Mouse (Mus musculus): ENCODE results near the gene Tbc1d4. TPM values are rescaled to one million over a fixed set of nuclear protein-coding genes. Genes with fewer than 3 reads are reported as not detected.

The Tbc1d4 gene
- total and polyA plus RNA-seq, 2 experiments from 2014 or later = 5.7 to 21.0 TPM

- Histone ChIP-seq H3K27me3 (ENCODE audit: insufficient read depth, low read length) (no peaks in the 10 kb centered on the region), H3K9me3 (ENCODE audit: low read length) (no peaks in the 10 kb centered on the region), H3K27ac (ENCODE audit: low read depth, low read length) (no peak overlapping the region), H3K4me1 (ENCODE audit: insufficient read depth, low read length) (no peaks in the 10 kb centered on the region), H3K9ac (replicated peaks; ENCODE audit: low read length, poor library complexity, severe bottlenecking) (no peak overlapping the region), H3K36me3 (ENCODE audit: insufficient read depth, low read length) (no peaks in the 10 kb centered on the region), H3K4me3 (ENCODE audit: low read depth, low read length) (no peak overlapping the region), H3K4me2 (ENCODE audit: low read depth, low read length, poor library complexity, severe bottlenecking) (no peak overlapping the region)
- WGBS = 62% methylated on average over 7 of the region's 7 CpGs
- TF ChIP-seq CTCF (IDR thresholded peaks at IDR 0.05) = no peak
- DNase-seq (ENCODE audit: low spot score) (no peak), ATAC-seq (ENCODE audit: low FRiP score) (no peak)
These were observed 76.8 kb downstream of the Tbc1d4 start for GRCm38 (mm10) chr14:101532090-101532695.

- Histone ChIP-seq H3K36me3 (ENCODE audit: insufficient read depth, low read length) (no peaks in the 10 kb centered on the region), H3K4me2 (ENCODE audit: low read depth, low read length, poor library complexity, severe bottlenecking) (no peak overlapping the region), H3K4me1 (ENCODE audit: insufficient read depth, low read length) (no peaks in the 10 kb centered on the region), H3K4me3 (ENCODE audit: low read depth, low read length) (no peak overlapping the region), H3K9ac (replicated peaks; ENCODE audit: low read length, poor library complexity, severe bottlenecking) (no peak overlapping the region), H3K27me3 (ENCODE audit: insufficient read depth, low read length) (no peaks in the 10 kb centered on the region), H3K27ac (ENCODE audit: low read depth, low read length) (no peak overlapping the region), H3K9me3 (ENCODE audit: low read length) (no peaks in the 10 kb centered on the region)
- ATAC-seq (ENCODE audit: low FRiP score) = no peak
- no peak for DNase-seq (ENCODE audit: low spot score)
- TF ChIP-seq CTCF (IDR thresholded peaks at IDR 0.05) = no peak
- WGBS = 35% methylated on average over 2 of the region's 2 CpGs
These were observed 78.5 kb downstream of the Tbc1d4 start for GRCm38 (mm10) chr14:101530455-101530854.

- 91% methylated on average over 6 of the region's 6 CpGs for WGBS
These were observed 79.8 kb downstream of the Tbc1d4 start for GRCm38 (mm10) chr14:101529194-101529593.

GRCm38 (mm10) chr14:101527420-101527996 is 81.5 kb downstream of the Tbc1d4 start:
- Histone ChIP-seq H3K9ac (replicated peaks; ENCODE audit: low read length, poor library complexity, severe bottlenecking) (no peak overlapping the region), H3K9me3 (ENCODE audit: low read length) (no peaks in the 10 kb centered on the region), H3K27ac (ENCODE audit: low read depth, low read length) (no peak overlapping the region), H3K4me2 (ENCODE audit: low read depth, low read length, poor library complexity, severe bottlenecking) (no peak overlapping the region), H3K36me3 (ENCODE audit: insufficient read depth, low read length) (no peaks in the 10 kb centered on the region), H3K27me3 (ENCODE audit: insufficient read depth, low read length) (no peaks in the 10 kb centered on the region), H3K4me1 (ENCODE audit: insufficient read depth, low read length) (no peaks in the 10 kb centered on the region), H3K4me3 (ENCODE audit: low read depth, low read length) (no peak overlapping the region)
- 48% methylated on average over 11 of the region's 11 CpGs for WGBS
- ATAC-seq (ENCODE audit: low FRiP score) (no peak), DNase-seq (ENCODE audit: low spot score) (no peak)
- no peak for TF ChIP-seq CTCF (IDR thresholded peaks at IDR 0.05)

More at GRCm38 (mm10) chr14:101529194-101529593, 79.8 kb downstream of the Tbc1d4 start:
- no peaks in the 10 kb centered on the region for H3K27me3 ChIP-seq (ENCODE audit: insufficient read depth, low read length)
- H3K4me3 ChIP-seq (ENCODE audit: low read depth, low read length) = no peak overlapping the region
- ATAC-seq (ENCODE audit: low FRiP score) = no peak
- H3K36me3 ChIP-seq (ENCODE audit: insufficient read depth, low read length) = no peaks in the 10 kb centered on the region
- no peak for DNase-seq (ENCODE audit: low spot score)
- no peaks in the 10 kb centered on the region for H3K9me3 ChIP-seq (ENCODE audit: low read length)
- H3K9ac ChIP-seq (replicated peaks; ENCODE audit: low read length, poor library complexity, severe bottlenecking) = no peak overlapping the region
- no peak overlapping the region for H3K27ac ChIP-seq (ENCODE audit: low read depth, low read length)
- no peak overlapping the region for H3K4me2 ChIP-seq (ENCODE audit: low read depth, low read length, poor library complexity, severe bottlenecking)
- no peaks in the 10 kb centered on the region for H3K4me1 ChIP-seq (ENCODE audit: insufficient read depth, low read length)
- no peak for TF ChIP-seq CTCF (IDR thresholded peaks at IDR 0.05)

- no peaks in the 10 kb centered on the region for H3K36me3 ChIP-seq (ENCODE audit: insufficient read depth, low read length)
- WGBS = 70% methylated on average over 1 of the region's 1 CpGs
- no peak for TF ChIP-seq CTCF (IDR thresholded peaks at IDR 0.05)
- no peaks in the 10 kb centered on the region for H3K9me3 ChIP-seq (ENCODE audit: low read length)
- H3K27me3 ChIP-seq (ENCODE audit: insufficient read depth, low read length) = no peaks in the 10 kb centered on the region
- no peak for DNase-seq (ENCODE audit: low spot score)
- ATAC-seq (ENCODE audit: low FRiP score) = no peak
- H3K4me2 ChIP-seq (ENCODE audit: low read depth, low read length, poor library complexity, severe bottlenecking) = no peak overlapping the region
- no peaks in the 10 kb centered on the region for H3K4me1 ChIP-seq (ENCODE audit: insufficient read depth, low read length)
- H3K9ac ChIP-seq (replicated peaks; ENCODE audit: low read length, poor library complexity, severe bottlenecking) = no peak overlapping the region
- no peak overlapping the region for H3K4me3 ChIP-seq (ENCODE audit: low read depth, low read length)
- H3K27ac ChIP-seq (ENCODE audit: low read depth, low read length) = no peak overlapping the region
These were observed 82.5 kb downstream of the Tbc1d4 start for GRCm38 (mm10) chr14:101526478-101526877.

- ATAC-seq (ENCODE audit: low FRiP score) (no peak), DNase-seq (ENCODE audit: low spot score) (no peak)
- no peaks in the 10 kb centered on the region for H3K4me1 ChIP-seq (ENCODE audit: insufficient read depth, low read length)
- 95% methylated on average over 2 of the region's 2 CpGs for WGBS
- H3K4me2 ChIP-seq (ENCODE audit: low read depth, low read length, poor library complexity, severe bottlenecking) = no peak overlapping the region
- H3K4me3 ChIP-seq (ENCODE audit: low read depth, low read length) = no peak overlapping the region
- no peak overlapping the region for H3K27ac ChIP-seq (ENCODE audit: low read depth, low read length)
- no peaks in the 10 kb centered on the region for H3K36me3 ChIP-seq (ENCODE audit: insufficient read depth, low read length)
- no peaks in the 10 kb centered on the region for H3K27me3 ChIP-seq (ENCODE audit: insufficient read depth, low read length)
- no peak for TF ChIP-seq CTCF (IDR thresholded peaks at IDR 0.05)
- no peak overlapping the region for H3K9ac ChIP-seq (replicated peaks; ENCODE audit: low read length, poor library complexity, severe bottlenecking)
- no peaks in the 10 kb centered on the region for H3K9me3 ChIP-seq (ENCODE audit: low read length)
These were observed 89.0 kb downstream of the Tbc1d4 start for GRCm38 (mm10) chr14:101519964-101520363.

Measured in midbrain, postnatal 0 days (tissue).